Mouse (Mus musculus) stomach, postnatal 0 days (tissue): ENCODE measurements at regions not wholly inside any gene's neighbourhood (a gene's known extent, or its start where the extent isn't known, plus 50 kb on each side); places are given as distances from the start of the nearest gene placed in this dataset.

Experiments used
- ATAC-seq: fragments of 200-750 bp; cut with Nextera tagmentation; 2 replicates; pipeline ENCODE4 v1.8.0; 2017; ENCODE audit not compliant: low FRiP score, low TSS enrichment
- DNase-seq: peaks from one replicate; pipeline ENCODE4 v3.0.0-alpha.2; 2016; ENCODE audit warnings: low spot score
- H3K27ac ChIP-seq: fragments of 300-500 bp; sonication (generic); replicated peaks from 2 replicates; pipeline ENCODE4 v1.5.1; 2014; ENCODE audit warnings: mild to moderate bottlenecking, control low read depth
- H3K27me3 ChIP-seq: fragments of 300-500 bp; sonication (generic); 2 replicates; pipeline ENCODE4 v1.6.1; 2014; ENCODE audit warnings: low read length; ENCODE audit not compliant: control insufficient read depth, insufficient read depth
- H3K36me3 ChIP-seq: fragments of 300-500 bp; sonication (generic); 2 replicates; pipeline ENCODE4 v1.6.1; 2014; ENCODE audit warnings: low read length, mixed read lengths; ENCODE audit not compliant: control insufficient read depth, insufficient read depth
- H3K4me1 ChIP-seq: fragments of 300-500 bp; sonication (generic); replicated peaks from 2 replicates; pipeline ENCODE4 v1.6.1; 2014; ENCODE audit warnings: antibody characterized with exemption; ENCODE audit not compliant: control insufficient read depth, insufficient read depth
- H3K4me2 ChIP-seq: fragments of 300-500 bp; sonication (generic); replicated peaks from 2 replicates; pipeline ENCODE4 v1.6.1; 2014; ENCODE audit warnings: low read depth, mild to moderate bottlenecking, control low read depth, moderate library complexity
- H3K4me3 ChIP-seq: fragments of 300-500 bp; sonication (generic); 2 replicates; pipeline ENCODE4 v1.5.1; 2014; ENCODE audit warnings: low read depth, low read length, control low read depth
- H3K9ac ChIP-seq: fragments of 300-500 bp; sonication (generic); 2 replicates; pipeline ENCODE4 v1.6.1; 2014; ENCODE audit warnings: mild to moderate bottlenecking, low read length, control low read depth, mixed read lengths
- H3K9me3 ChIP-seq: fragments of 300-500 bp; sonication (generic); 2 replicates; pipeline ENCODE4 v1.6.1; 2016; ENCODE audit warnings: low read length; ENCODE audit not compliant: control insufficient read depth
- CTCF ChIP-seq: IDR thresholded peaks from 2 replicates; pipeline ENCODE4 v1.5.1; 2016; ENCODE audit warnings: antibody characterized with exemption, low read depth, mild to moderate bottlenecking, moderate library complexity
- EP300 ChIP-seq: optimal IDR thresholded peaks from 2 replicates; pipeline ENCODE3; 2016; ENCODE audit warnings: antibody characterized with exemption
- WGBS: fragments of 180-500 bp; shearing (Covaris S2); extraction: QIAGEN DNeasy Blood & Tissue Kit; methylation state at CpG from one replicate; pipeline ENCODE4 v1.1.7; 2014; 5-methylcytosine and 5-hydroxymethylcytosine counted together

- DNase-seq (peak; percentile 88), ATAC-seq (peak; percentile 86)
- Histone ChIP-seq H3K27ac (no peak overlapping the region), H3K4me2 (no peak overlapping the region), H3K36me3 (no peaks in the 10 kb centered on the region), H3K9ac (no peak overlapping the region), H3K27me3 (no peaks in the 10 kb centered on the region), H3K9me3 (no peaks in the 10 kb centered on the region), H3K4me1 (no peaks in the 10 kb centered on the region), H3K4me3 (no peak overlapping the region)
- TF ChIP-seq EP300 (peak; percentile 31), CTCF (peak; percentile 99)
- 20% methylated on average over 6 of the region's 6 CpGs for WGBS
Observed at GRCm38 (mm10) chr15:37120381-37120780, 112.8 kb upstream of the Zfp706 start.

DNA sequence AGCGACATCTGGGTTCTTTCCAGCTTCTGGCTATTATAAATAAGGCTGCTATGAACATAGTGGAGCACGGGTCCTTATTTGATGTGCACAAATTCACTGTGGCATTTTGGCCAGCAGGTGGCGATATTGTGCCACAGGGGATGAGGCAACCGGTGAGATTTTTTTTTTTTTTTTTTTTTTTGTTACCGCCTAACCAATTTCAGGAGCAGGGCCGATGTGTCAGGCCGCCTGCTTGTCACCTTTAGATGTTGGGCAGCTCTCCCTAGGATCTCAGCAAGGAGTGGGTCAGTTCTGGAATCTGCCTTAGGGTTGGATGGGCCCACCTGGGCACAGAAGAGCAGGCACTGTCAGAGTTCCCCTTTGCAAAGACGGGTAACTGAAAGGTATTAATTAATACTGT is 106.5 kb upstream of the Zfp706 start:
- Histone ChIP-seq H3K9me3 (no peaks in the 10 kb centered on the region), H3K27ac (no peak overlapping the region), H3K9ac (no peak overlapping the region), H3K4me1 (no peaks in the 10 kb centered on the region), H3K27me3 (no peaks in the 10 kb centered on the region), H3K36me3 (no peaks in the 10 kb centered on the region), H3K4me2 (no peak overlapping the region), H3K4me3 (no peak overlapping the region)
- TF ChIP-seq EP300, result no peak
- peak; percentile 87 for TF ChIP-seq CTCF
- DNase-seq (peak; percentile 86), ATAC-seq (no peak)
- WGBS, result 12% methylated on average over 8 of the region's 8 CpGs

GRCm38 (mm10) chr15:37110462-37110861 is 102.9 kb upstream of the Zfp706 start:
- no peak overlapping the region for H3K27ac ChIP-seq
- H3K36me3 ChIP-seq, result no peaks in the 10 kb centered on the region
- H3K9me3 ChIP-seq, result no peaks in the 10 kb centered on the region
- H3K4me3 ChIP-seq, result no peak overlapping the region
- TF ChIP-seq CTCF (no peak), EP300 (no peak)
- no peak overlapping the region for H3K4me2 ChIP-seq
- DNase-seq (no peak), ATAC-seq (no peak)
- H3K9ac ChIP-seq, result no peak overlapping the region
- H3K27me3 ChIP-seq, result no peaks in the 10 kb centered on the region
- no peaks in the 10 kb centered on the region for H3K4me1 ChIP-seq
- WGBS, result 90% methylated on average over 14 of the region's 14 CpGs

- Histone ChIP-seq H3K9me3 (no peaks in the 10 kb centered on the region), H3K27ac (no peak overlapping the region), H3K4me2 (no peak overlapping the region), H3K4me3 (no peak overlapping the region), H3K9ac (no peak overlapping the region), H3K4me1 (no peaks in the 10 kb centered on the region), H3K27me3 (no peaks in the 10 kb centered on the region), H3K36me3 (no peaks in the 10 kb centered on the region)
- 56% methylated on average over 2 of the region's 2 CpGs for WGBS
- TF ChIP-seq CTCF (peak; percentile 67), EP300 (no peak)
- ATAC-seq, result no peak
- DNase-seq, result no peak
Observed at GRCm38 (mm10) chr15:37102035-37102555, 94.5 kb upstream of the Zfp706 start.

DNA sequence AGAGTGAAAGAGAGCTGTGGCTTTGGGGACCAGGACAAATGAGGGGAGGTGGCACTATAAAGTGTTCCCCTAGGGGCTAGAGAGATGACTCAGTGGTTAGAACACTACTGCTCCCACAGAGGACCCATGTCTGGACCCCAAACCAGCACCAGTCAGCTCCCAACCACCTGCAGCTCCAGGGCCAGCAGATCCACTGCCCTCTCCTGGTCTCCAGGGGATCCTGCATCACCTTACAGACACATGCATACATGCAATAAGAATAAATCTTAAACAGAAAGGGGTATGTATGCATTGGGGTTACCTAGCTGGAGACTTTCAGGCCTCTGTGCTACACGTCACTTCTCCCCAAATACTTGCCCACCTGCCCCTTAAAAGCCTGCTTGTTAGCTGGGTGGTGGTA is 93.8 kb upstream of the Zfp706 start:
- no peak for TF ChIP-seq EP300
- peak; percentile 65 for TF ChIP-seq CTCF
- no peak overlapping the region for H3K4me3 ChIP-seq
- no peaks in the 10 kb centered on the region for H3K4me1 ChIP-seq
- ATAC-seq (no peak), DNase-seq (no peak)
- no peaks in the 10 kb centered on the region for H3K9me3 ChIP-seq
- no peaks in the 10 kb centered on the region for H3K27me3 ChIP-seq
- 92% methylated on average over 1 of the region's 1 CpGs for WGBS
- H3K36me3 ChIP-seq, result no peaks in the 10 kb centered on the region
- H3K27ac ChIP-seq, result no peak overlapping the region
- no peak overlapping the region for H3K4me2 ChIP-seq
- H3K9ac ChIP-seq, result no peak overlapping the region

GRCm38 (mm10) chr15:37100767-37101288 is 93.3 kb upstream of the Zfp706 start:
- no peaks in the 10 kb centered on the region for H3K27me3 ChIP-seq
- no peak overlapping the region for H3K4me2 ChIP-seq
- no peak for ATAC-seq
- no peak for DNase-seq
- no peaks in the 10 kb centered on the region for H3K36me3 ChIP-seq
- H3K4me3 ChIP-seq, result no peak overlapping the region
- WGBS, result 94% methylated on average over 6 of the region's 6 CpGs
- H3K9ac ChIP-seq, result no peak overlapping the region
- TF ChIP-seq CTCF, result no peak
- no peak for TF ChIP-seq EP300
- no peak overlapping the region for H3K27ac ChIP-seq
- H3K4me1 ChIP-seq, result no peaks in the 10 kb centered on the region
- no peaks in the 10 kb centered on the region for H3K9me3 ChIP-seq
